Mouse (Mus musculus): ENCODE measurements around the gene Srek1.

Srek1 gene

GRCm38 (mm10) chr13:103711406-103712025, 62.9 kb downstream of the Srek1 start:
- peak; percentile 57 to 67 for DNase-seq

GRCm38 (mm10) chr13:103710359-103710781, 64.0 kb downstream of the Srek1 start:
- DNase-seq: peak; percentile 47 to 60

GRCm38 (mm10) chr13:103705436-103705978, 68.9 kb downstream of the Srek1 start:
- no peak for DNase-seq

DNA sequence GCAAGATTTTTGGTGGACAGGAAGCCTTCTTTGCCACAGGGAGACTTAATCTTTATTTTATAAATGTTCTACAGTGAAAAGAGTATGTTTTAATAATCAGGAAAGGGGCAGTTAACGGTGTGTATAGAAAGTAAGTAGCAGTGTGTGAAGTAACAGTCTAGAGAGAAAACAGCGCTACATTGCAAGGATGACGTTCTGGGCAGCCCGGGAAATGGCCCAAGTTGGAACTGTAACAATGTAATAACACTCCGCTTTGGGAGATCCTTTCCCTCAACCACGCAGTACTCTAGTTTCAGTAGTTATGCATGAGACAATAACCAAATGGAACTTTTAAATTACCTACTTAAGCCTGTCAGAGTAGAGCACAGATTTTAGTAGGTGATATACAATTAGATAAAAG, 70.6 kb downstream of the Srek1 start:
- DNase-seq: no peak

DNA sequence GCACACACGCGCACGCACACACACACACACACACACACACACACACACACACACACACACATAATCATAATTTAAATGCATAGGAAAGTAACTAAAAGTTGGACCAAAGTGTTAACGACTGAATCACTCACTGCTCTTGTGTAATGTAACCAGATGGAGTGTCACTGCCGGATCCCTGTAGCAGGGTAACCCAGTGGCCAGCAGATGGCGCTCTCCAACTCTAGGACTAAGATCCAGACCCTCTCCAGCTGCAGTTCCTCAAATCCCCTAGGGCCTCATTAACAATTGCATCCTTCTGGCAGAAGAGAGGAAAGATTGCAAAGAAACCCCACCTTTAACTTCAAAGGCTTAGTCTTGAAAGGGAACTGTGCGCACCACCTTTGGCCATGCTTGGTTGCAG, 71.0 kb downstream of the Srek1 start:
- peak; percentile 75 to 88 for DNase-seq

DNA sequence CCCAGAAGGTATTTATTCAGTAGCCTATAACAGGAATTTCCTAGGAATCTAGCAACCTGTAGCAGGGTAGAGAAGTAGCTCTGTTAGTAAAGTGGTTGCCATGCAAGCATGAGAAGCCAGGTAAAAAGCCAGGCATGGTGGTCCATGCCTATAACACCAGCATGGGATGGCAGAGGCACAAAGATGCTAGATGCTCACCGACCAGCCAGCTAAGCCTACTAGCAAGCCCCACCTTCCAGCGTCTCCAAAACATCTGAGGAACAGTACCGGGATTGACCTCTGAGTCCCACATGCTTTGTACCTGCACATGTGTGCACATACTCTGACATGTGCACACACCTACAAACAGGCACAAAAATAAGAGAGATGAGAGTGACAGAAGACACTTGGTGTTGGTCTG, 72.1 kb downstream of the Srek1 start:
- DNase-seq: no peak

DNA sequence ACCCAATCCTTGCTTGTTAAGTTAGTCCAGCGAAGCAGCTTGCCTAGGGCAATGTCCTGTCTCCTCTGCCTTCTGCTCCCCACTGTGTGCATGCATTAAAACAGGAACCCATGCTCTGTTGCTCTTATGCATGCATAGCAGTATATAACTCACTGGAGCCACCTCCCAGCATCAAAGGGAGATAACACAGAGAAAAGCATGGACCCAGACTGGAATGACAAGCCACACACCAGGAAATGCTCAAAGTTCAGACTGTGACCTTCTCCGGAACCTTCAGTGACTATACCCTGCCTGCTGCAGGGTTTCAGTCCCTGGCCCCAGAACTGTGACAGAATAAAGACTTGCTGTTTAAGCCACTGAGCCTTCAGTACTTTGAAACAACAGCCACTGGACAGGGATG, 73.7 kb downstream of the Srek1 start:
- DNase-seq: no peak

DNA sequence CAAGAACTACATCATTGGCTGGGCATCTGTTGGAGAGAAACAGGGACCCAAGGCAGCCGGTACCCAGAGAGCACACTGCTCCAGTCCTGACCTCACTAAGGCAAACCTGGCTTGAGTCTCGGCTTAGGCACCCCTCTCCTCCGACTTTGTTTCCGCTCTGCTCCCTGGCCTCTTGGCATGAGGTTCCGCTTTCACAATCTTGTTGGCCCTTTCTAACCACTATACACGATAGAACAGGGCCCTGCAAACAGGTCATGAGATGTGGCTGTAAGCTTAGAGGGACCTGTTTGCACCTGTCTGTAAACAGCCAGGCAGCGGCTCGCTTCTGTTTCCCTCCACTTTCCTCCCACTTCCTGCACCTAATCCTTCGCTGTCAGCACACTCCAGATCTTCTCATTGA, 76.4 kb downstream of the Srek1 start:
- DNase-seq: no peak

- peak in 1 of 2 experiments; percentile 40 for DNase-seq
These were observed 78.2 kb downstream of the Srek1 start for GRCm38 (mm10) chr13:103696164-103696563.

DNA sequence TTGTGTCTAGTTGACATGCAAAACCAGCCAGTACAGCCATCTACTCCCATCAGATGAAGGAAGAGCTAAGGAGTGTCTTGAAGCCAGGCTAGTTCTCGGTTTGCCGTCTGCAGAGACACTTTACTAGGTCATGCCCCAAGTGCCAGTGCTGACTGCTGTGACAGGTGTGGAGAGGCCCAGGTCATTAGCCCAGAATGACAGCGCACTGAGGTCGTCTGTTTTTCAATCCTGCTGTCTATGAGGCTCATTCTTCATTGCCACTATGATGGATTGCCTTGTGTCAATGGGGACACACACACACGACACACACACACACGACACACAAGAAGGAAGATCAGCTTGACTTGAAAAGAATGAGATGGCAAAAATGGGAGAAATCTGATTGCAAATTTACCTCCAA, 79.0 kb downstream of the Srek1 start:
- DNase-seq: no peak

All from kidney, postnatal 25 days (tissue).